Mouse (Mus musculus): ENCODE results near the gene Tsku. TPM values are rescaled to one million over a fixed set of nuclear protein-coding genes. Genes with fewer than 3 reads are reported as not detected.

Gene Tsku
- total RNA-seq, 2 experiments from 2014 or later: 16.7 to 16.9 TPM

Other genes with a start within 250 kb of the Tsku start
- gene Myo7a, start 241.8 kb downstream of the Tsku start, total RNA-seq (2021): 100 to 1,000 TPM; 117 to 127 TPM
- 1 to 10 TPM in 1 of 2 experiments, not detected in 1; 4.4 TPM for gene Omp, start 215.8 kb downstream of the Tsku start, total RNA-seq (2021)
- gene Capn5, start 183.1 kb downstream of the Tsku start, total RNA-seq (2021): 1 to 10 TPM; 4.2 to 4.6 TPM
- 1 to 10 TPM in 1 of 2 experiments, not detected in 1; 2.8 TPM for gene B3gnt6, start 161.8 kb downstream of the Tsku start, total RNA-seq (2021)
- 10 to 100 TPM; 11.7 to 12.9 TPM for gene Acer3, start 40.1 kb downstream of the Tsku start, total RNA-seq (2021)
- gene Gucy2d, start 79.1 kb upstream of the Tsku start, total RNA-seq (2021): not detected
- 10 to 100 TPM; 12.7 to 28.1 TPM for gene Lrrc32, start 128.0 kb upstream of the Tsku start, total RNA-seq (2021)